Mouse (Mus musculus): ENCODE results near the gene Fcrla.

- no peak for TF ChIP-seq USF1 (IDR thresholded peaks at IDR 0.05; ENCODE audit: low read depth)
- no peak for TF ChIP-seq MAX (IDR thresholded peaks at IDR 0.05)
- no peak for TF ChIP-seq CTCF (IDR thresholded peaks at IDR 0.05; ENCODE audit: control insufficient read depth, insufficient read depth, insufficient read length)
- no peak for TF ChIP-seq CEBPB (IDR thresholded peaks at IDR 0.05; ENCODE audit: low read depth)
- no peak for TF ChIP-seq MYOG (IDR thresholded peaks at IDR 0.05; ENCODE audit: control insufficient read depth, extremely low read depth, insufficient read length)
- no peak for TF ChIP-seq MYOD1 (IDR thresholded peaks at IDR 0.05; ENCODE audit: control insufficient read depth, insufficient read length, low read depth)
Measured at GRCm38 (mm10) chr1:170975751-170976161, 48.4 kb upstream of the Fcrla start.
